Mouse (Mus musculus) embryonic stem cell, embryonic (primary cell): Measurements from ENCODE around the gene Usp6nl.

Experiments used
- CTCF ChIA-PET, 4 experiments: fragments of 300-600 bp in 2 of 4; fragments of 350-600 bp in 2 of 4; sonication (Branson Sonifier 250); formaldehyde crosslinking; loops; one replicate each; lab custom pipeline; 2022; ENCODE audit warnings: inconsistent platforms in 2 of 4; lab: Charles Lee
- POLR2A ChIA-PET, 4 experiments: fragments of 300-600 bp in 2 of 4; fragments of 350-600 bp in 2 of 4; sonication (Branson Sonifier 250); formaldehyde crosslinking; loops; one replicate each; lab custom pipeline; 2022; ENCODE audit warnings: antibody characterized with exemption in 4 of 4, inconsistent platforms in 1 of 4; lab: Charles Lee

The Usp6nl gene

DNA sequence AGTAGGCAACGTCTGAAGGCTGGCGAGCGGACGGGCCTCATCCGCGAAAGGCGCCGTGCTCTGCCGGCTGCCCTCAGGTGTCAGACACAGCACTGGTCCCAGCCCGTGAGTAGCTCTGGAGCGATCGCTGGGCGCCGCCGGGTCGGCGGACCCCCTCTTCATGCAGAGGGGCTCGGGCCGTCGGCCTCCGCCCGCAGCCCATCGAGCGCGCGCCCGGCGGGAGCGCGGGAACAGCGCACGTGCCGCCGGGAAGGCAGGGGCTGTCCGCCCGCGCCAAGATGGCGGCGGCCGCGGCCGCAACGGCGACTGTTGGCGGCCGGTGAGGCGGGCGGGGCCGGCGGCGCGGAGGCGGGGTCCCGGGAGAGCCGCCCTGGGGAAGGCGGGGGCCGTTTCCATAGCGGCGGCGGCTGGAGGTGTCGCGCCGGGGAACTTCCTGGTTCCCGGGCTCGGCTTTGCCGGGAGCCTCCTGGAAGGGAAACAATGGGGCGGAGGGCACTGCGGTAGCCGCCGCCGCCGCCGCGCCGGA lies at the start of gene Usp6nl:
Gene Usp6nl, plus strand, starts transcription at position 292 of the 526 bp plus-strand sequence.
- CTCF ChIA-PET: no interaction called here
- POLR2A ChIA-PET: interaction anchor here in 2 of 4 experiments (0.8 to 1.1 kb wide), 5 partner anchors 10 to 86 kb away, joined by 3 to 4 read pairs (median 3); no protein-coding TSS in a partner anchor

DNA sequence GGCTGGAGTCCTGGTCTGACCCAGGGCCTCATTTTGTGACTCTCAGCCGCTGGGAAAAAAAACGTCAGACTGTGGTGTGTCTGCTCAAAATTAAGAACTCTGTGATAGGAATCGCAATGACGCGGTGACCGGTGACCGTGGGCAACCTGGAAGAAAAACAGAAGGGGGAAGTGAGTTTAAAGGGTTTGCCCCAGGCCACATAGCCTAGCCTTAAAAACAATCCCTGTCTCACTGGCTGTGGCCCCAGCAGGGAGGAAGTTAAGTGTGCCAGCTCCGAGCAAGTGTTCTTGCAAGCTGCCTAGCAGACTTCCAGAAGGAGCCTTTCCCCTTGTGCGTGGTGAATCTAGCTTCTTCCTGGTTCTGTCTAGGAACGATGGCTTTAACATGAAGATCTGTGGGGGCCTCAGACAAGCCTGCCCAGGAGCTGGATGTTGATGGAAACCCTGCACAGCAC lies 49.0 kb upstream of the Usp6nl start:
- ChIA-PET POLR2A (interaction anchor here in 1 of 4 experiments (1.2 kb wide), 1 partner anchor 9 kb away, joined by 3 read pairs; no protein-coding TSS in a partner anchor), CTCF (no interaction called here)

GRCm38 (mm10) chr2:6278813-6279530 lies 43.5 kb upstream of the Usp6nl start:
- ChIA-PET POLR2A (interaction anchor here in 1 of 4 experiments (0.6 kb wide), 1 partner anchor 774 kb away, joined by 5 read pairs; no protein-coding TSS in a partner anchor), CTCF (no interaction called here)

GRCm38 (mm10) chr2:6279614-6280301 lies 42.7 kb upstream of the Usp6nl start:
- CTCF ChIA-PET: no interaction called here
- POLR2A ChIA-PET: interaction anchor here in 1 of 4 experiments (0.6 kb wide), 1 partner anchor 773 kb away, joined by 5 read pairs; no protein-coding TSS in a partner anchor

DNA sequence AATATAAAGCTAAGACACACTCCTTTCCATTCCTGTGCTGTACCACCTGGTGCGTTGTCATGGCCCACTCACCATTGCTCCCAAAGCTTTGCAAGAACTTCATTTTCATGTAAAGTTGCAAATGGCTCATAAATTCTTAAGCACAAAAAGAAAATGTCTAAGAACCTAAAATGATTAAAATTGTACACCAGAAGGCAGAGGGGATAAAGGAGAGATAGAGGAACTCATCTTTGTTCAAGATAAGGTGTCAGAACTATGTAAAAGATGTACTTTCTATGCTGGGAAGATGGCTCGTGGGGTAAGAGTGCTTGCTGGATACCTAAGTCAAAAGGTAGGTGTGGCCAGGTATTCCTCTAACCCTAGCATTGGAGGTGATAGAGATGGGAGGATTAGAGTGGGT lies 38.9 kb upstream of the Usp6nl start:
- CTCF ChIA-PET: no interaction called here
- POLR2A ChIA-PET: interaction anchor here in 2 of 4 experiments (0.8 to 1.0 kb wide), 2 partner anchors 51 to 82 kb away, joined by 3 to 4 read pairs; no protein-coding TSS in a partner anchor

DNA sequence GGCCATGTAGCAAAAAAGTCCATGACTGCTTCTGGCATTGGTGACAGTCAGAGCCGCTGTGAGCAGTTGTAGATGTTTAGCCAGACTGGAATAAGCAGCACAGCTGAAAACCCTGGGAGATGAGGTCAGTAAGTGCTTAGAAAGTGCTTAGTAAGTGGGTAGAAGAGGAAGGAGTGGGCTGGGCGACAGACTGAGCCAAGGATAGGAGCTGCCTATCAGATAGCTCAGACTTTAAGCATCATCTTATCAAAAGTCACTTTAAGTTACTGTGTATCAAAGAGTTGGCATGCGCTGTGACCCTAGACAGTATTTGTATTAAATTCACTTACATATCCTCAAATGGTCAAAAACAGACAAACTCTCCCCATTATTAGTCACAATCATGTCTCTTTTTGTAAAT lies 37.7 kb upstream of the Usp6nl start:
- POLR2A ChIA-PET: interaction anchor here in 1 of 4 experiments (1.0 to 1.1 kb wide), 2 partner anchors 52 to 55 kb away, joined by 3 to 4 read pairs; no protein-coding TSS in a partner anchor
- CTCF ChIA-PET: no interaction called here

GRCm38 (mm10) chr2:6285794-6286193 lies 36.7 kb upstream of the Usp6nl start:
- POLR2A ChIA-PET: no interaction called here
- CTCF ChIA-PET: interaction anchor here in 1 of 4 experiments (1.1 to 1.4 kb wide), 2 partner anchors 20 to 184 kb away, joined by 3 read pairs; no protein-coding TSS in a partner anchor

GRCm38 (mm10) chr2:6293825-6294444 lies 28.5 kb upstream of the Usp6nl start:
- POLR2A ChIA-PET: interaction anchor here in 1 of 4 experiments (0.6 kb wide), 1 partner anchor 47 kb away, joined by 3 read pairs; no protein-coding TSS in a partner anchor
- CTCF ChIA-PET: no interaction called here

DNA sequence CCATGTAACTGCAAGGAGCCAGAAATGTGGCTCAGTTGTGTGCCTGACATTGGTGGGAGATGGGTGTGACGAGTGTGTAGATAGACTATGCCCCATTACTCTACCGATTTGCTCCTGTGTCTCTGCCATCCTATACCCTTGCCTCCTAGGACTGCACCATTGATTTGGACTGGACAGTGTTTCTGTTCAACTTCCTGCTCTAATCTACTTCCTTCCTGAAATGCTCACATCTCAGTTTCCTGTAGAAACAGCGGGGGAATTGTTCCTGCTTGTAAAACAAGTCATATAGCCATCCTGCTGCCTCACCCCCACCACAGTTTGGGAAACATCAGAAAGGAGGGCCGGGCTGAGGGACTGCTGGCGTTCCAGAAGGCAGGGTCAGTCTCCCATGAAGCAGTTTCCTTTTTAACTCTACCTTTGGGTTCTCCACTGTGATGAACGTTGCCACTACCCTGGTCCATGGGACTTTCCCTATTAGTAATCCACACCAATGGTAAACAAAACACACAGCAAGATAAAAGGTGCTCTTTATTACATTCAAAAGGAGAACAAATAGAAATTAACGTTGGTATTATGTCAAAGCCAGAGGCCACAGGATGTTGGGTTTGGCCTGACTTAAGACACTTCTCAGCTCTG lies 27.4 kb upstream of the Usp6nl start:
- ChIA-PET POLR2A (no interaction called here), CTCF (no interaction called here)

DNA sequence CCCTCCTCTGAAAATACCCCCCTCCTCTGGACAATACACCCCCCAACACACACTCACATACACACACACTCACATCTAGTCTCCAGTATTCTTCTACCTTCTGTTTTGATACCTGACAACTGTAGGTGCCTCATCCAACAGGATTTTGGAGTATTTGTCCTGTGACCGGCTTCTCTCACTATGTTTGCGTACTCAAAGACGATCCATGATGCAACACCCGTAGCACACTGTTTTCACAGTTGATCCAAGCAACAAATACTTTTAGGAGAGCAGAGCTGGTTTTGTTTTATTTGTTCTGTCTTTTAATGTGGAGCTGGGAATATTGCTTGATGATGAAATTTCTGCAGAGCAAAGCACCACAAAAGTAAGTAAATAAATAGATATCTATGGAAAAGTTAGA lies 17.7 kb upstream of the Usp6nl start:
- ChIA-PET POLR2A (no interaction called here), CTCF (no interaction called here)

DNA sequence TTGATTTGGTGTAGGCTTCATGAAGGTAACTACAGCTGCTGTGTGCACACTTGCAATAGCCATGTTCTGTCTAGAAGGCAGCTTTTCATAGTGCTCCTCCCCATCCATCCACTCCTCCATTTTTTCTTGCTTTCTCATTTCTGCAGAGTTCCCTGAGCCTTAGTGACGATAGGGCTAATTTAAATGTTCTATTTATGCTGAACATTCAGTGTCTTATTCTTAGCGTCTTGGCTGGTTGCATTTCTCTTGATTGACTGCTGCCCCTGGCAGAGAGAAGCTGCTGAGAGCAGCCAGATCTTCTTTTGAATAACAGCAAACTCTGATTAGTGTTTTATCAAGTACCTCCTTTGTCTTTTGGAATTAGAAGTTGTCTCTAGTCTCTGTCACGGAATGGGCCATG lies 15.6 kb upstream of the Usp6nl start:
- POLR2A ChIA-PET: no interaction called here

DNA sequence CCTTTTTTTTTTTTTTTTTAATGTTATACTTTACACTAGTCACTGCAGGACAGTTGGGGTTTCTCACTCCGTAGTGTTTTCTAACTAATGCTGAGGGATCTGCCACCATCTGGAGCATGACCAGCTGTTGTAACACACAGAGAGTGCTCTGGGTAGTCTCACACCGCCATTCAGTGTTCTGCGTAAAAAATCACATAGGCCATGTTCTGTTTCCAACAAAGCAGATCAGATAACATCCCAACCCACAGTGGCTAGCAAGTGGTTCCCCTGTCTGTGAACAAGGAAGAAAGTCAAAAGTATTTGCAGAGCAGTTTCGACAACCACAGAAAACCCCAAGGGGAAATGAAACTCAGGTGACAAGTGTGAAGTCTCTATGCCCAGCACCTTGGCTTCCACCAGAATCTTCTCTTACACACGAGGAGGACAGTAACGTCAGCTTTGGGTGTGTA lies 13.1 kb upstream of the Usp6nl start:
- CTCF ChIA-PET: no interaction called here

More for the DNA sequence above, 15.6 kb upstream of the Usp6nl start:
- CTCF ChIA-PET: interaction anchor here in 1 of 4 experiments (0.6 kb wide), 1 partner anchor 480 kb away, joined by 4 read pairs; no protein-coding TSS in a partner anchor

GRCm38 (mm10) chr2:6312764-6313163 lies 9.7 kb upstream of the Usp6nl start:
- ChIA-PET POLR2A (interaction anchor here in 1 of 4 experiments (1.4 kb wide), 1 partner anchor 9 kb away, joined by 4 read pairs; the partner anchor contains the start of gene Usp6nl), CTCF (interaction anchor here in 1 of 4 experiments (0.5 to 0.7 kb wide), 2 partner anchors 21 to 1792 kb away, joined by 3 to 4 read pairs; no protein-coding TSS in a partner anchor)

More for the DNA sequence above, 13.1 kb upstream of the Usp6nl start:
- POLR2A ChIA-PET: no interaction called here

GRCm38 (mm10) chr2:6313733-6314132 lies 8.7 kb upstream of the Usp6nl start:
- ChIA-PET CTCF (no interaction called here), POLR2A (no interaction called here)

- ChIA-PET CTCF (no interaction called here), POLR2A (no interaction called here)
Measured at GRCm38 (mm10) chr2:6320153-6320552, 2.3 kb upstream of the Usp6nl start.

DNA sequence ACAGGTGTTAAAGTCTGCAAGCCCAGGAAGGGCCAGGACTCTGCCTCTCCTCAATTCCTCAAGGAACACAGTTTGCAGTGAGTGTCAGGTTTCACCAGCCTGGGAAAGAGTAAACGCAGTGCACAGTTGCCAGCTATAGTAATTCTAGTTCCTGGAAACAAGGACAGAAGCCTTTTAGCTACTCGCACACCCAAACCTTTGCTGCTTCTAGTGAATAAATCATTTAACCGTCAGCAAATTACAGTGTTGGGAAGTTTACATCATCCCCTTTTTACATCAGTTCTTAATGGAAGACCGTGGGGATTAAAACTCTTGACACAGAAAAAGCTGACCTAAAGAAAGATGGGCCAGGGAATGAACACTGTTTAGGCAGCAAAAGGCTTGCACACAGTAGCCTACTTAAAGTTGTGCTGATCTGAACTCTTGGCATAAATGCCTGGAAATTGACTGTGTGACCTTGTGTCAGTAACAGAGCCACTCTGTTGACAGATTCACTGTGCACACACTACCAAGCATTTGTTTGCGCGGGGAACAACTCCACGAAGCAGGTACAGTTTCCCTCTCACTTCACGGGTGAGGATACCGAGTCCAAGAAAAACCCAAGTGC lies 595 bp upstream of the Usp6nl start:
- ChIA-PET POLR2A (interaction anchor here in 2 of 4 experiments (0.8 to 1.1 kb wide), 5 partner anchors 9 to 85 kb away, joined by 3 to 4 read pairs (median 3); no protein-coding TSS in a partner anchor), CTCF (no interaction called here)

DNA sequence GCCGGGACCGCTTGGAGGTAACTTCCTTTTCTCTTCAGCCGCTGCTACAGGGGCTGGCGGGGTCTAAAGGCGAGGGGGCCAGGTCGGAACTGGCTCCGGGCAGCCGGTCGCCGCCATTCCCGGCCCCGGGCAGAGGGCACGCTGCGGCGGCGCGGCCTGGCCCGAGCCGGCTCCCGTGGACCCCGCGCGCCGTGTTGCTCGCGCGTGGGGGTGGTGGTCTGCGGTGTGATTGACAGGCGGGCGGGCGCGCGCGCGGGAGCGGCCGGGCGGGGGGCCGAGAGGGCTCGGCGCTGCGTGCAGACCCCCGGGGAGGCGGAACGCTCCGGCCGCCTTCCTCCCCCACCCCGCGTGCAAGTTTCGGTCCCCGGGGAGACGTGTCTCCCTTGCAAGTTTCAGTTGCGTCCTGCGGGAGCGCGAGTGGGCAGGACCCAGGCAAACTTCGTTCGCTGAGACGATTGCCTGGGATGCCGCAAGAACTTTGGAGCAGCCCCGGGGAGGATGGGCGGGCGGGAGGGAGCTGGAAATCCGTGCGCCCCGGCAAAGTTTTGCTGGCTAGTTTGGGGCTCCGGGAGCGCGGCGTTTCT lies 563 bp downstream of the Usp6nl start:
- CTCF ChIA-PET: no interaction called here
- POLR2A ChIA-PET: interaction anchor here in 1 of 4 experiments (0.8 to 1.5 kb wide), 4 partner anchors 9 to 239 kb away, joined by 3 to 5 read pairs (median 4); no protein-coding TSS in a partner anchor
